Mouse (Mus musculus) layer of hippocampus, postnatal 10 days (tissue): ENCODE results near the gene Ccdc136. TPM values are rescaled to one million over a fixed set of nuclear protein-coding genes. Genes with fewer than 3 reads are reported as not detected.
"Not testable (repeated sequence)": the region's sequence is repeated elsewhere in the genome, so short reads cannot be mapped to it uniquely, and the experiment has no call there.

ENCODE experiments used
- DNase-seq, 2 experiments: peaks; one replicate each; pipeline ENCODE4 v3.0.0; 2021; ENCODE audit warnings: low spot score in 2 of 2
- long read RNA-seq: library from polyadenylated mRNA; stranded (forward); transcript quantifications from one replicate; pipeline ENCODE4 v2.0.0, GENCODE M21; 2023
- total RNA-seq, 2 experiments: library from RNA; stranded (reverse); gene quantifications; 2 replicates each; pipeline ENCODE4 v1.2.3; 2021

Gene Ccdc136
- total RNA-seq: 10 to 100 TPM; 60.7 to 66.7 TPM
- long read RNA-seq, transcript Ccdc136-206 (10 exons, 1,703 nt): major isoform, 30 of 71 reads
- long read RNA-seq, partial matches to known transcripts: 11 of 71 reads
- long read RNA-seq, other reads (novel, unspliced or antisense): 27 of 71 reads

GRCm38 (mm10) chr6:29395910-29396713 lies at the start of gene Ccdc136:
TSS of gene Ccdc136 (plus strand) at chr6:29396309.
- DNase-seq: peak; percentile 62 to 81

- not testable (repeated sequence) for DNase-seq
These were observed 49.6 kb upstream of the Ccdc136 start for GRCm38 (mm10) chr6:29346512-29346911.

- peak in 1 of 2 experiments; percentile 6 for DNase-seq
These were observed 48.9 kb upstream of the Ccdc136 start for GRCm38 (mm10) chr6:29347189-29347588.

GRCm38 (mm10) chr6:29347665-29348370 lies 48.3 kb upstream of the Ccdc136 start, which contains the start of gene Calu:
TSS of gene Calu (plus strand) at chr6:29348069.
- DNase-seq: peak; percentile 99

- no peak for DNase-seq
These were observed 47.8 kb upstream of the Ccdc136 start for GRCm38 (mm10) chr6:29348371-29348724.

GRCm38 (mm10) chr6:29351613-29352012 lies 44.5 kb upstream of the Ccdc136 start:
- DNase-seq: no peak

GRCm38 (mm10) chr6:29352816-29353215 lies 43.3 kb upstream of the Ccdc136 start:
- no peak for DNase-seq

- no peak for DNase-seq
These were observed 36.7 kb upstream of the Ccdc136 start for GRCm38 (mm10) chr6:29359386-29359785.

GRCm38 (mm10) chr6:29360211-29360610 lies 35.9 kb upstream of the Ccdc136 start:
- no peak for DNase-seq

- DNase-seq: peak; percentile 25 to 32
These were observed 33.6 kb upstream of the Ccdc136 start for GRCm38 (mm10) chr6:29362246-29363128.

GRCm38 (mm10) chr6:29363129-29363515 lies 33.0 kb upstream of the Ccdc136 start:
- DNase-seq: no peak

- no peak for DNase-seq
These were observed 30.8 kb upstream of the Ccdc136 start for GRCm38 (mm10) chr6:29365277-29365676.

- no peak for DNase-seq
These were observed 18.7 kb upstream of the Ccdc136 start for GRCm38 (mm10) chr6:29377386-29377785.

- no peak for DNase-seq
These were observed 17.4 kb upstream of the Ccdc136 start for GRCm38 (mm10) chr6:29378678-29379077.

GRCm38 (mm10) chr6:29379954-29380353 lies 16.2 kb upstream of the Ccdc136 start:
- DNase-seq: no peak

GRCm38 (mm10) chr6:29382442-29382841 lies 13.7 kb upstream of the Ccdc136 start:
- DNase-seq: no peak

GRCm38 (mm10) chr6:29388052-29388518 lies 8.0 kb upstream of the Ccdc136 start, which contains the start of gene Opn1sw:
TSS of gene Opn1sw (minus strand) at chr6:29388468.
- DNase-seq: peak in 1 of 2 experiments; percentile 8

GRCm38 (mm10) chr6:29388606-29389080 lies 7.5 kb upstream of the Ccdc136 start:
- DNase-seq: peak; percentile 81 to 88

- DNase-seq: no peak
These were observed 6.7 kb upstream of the Ccdc136 start for GRCm38 (mm10) chr6:29389425-29389824.

GRCm38 (mm10) chr6:29390500-29390899 lies 5.6 kb upstream of the Ccdc136 start:
- DNase-seq: not testable (repeated sequence)

GRCm38 (mm10) chr6:29391241-29391640 lies 4.9 kb upstream of the Ccdc136 start:
- DNase-seq: not testable (repeated sequence)
